8 mouse cellular contexts compared by ENCODE assay signal in genomic region chr11:19919460-19919784, GRCm38 (mm10). TPM values are rescaled to one million over a fixed set of nuclear protein-coding genes. Genes with fewer than 3 reads are reported as not detected.
DNase-seq lines count a peak whose midpoint lies in the region; ATAC-seq and TF ChIP-seq lines count a peak whose summit lies in the region.

No protein-coding gene starts in this region.

- H3ac ChIP-seq in myocyte (ENCODE audit: control insufficient read depth, insufficient read length): peak overlapping the region; percentile 9

- no peaks in the 10 kb centered on the region for H3K4me1 ChIP-seq in cortical plate, adult 2 months (ENCODE audit: control insufficient read depth, insufficient read depth, low read length)
- peaks cover 49% of the 10 kb centered on the region for H3K4me1 ChIP-seq in hindbrain, embryonic 10.5 days (replicated peaks)
- H3K4me1 ChIP-seq in limb, embryonic 14.5 days (ENCODE audit: control insufficient read depth, insufficient read depth, low read length): peaks cover 11% of the 10 kb centered on the region

- intact Hi-C loops in left cerebral cortex, postnatal 36 days (cut with DNase I): no loop called here

- no peaks in the 10 kb centered on the region for H3K9me3 ChIP-seq in hindbrain, embryonic 10.5 days
- H3K9me3 ChIP-seq in limb, embryonic 14.5 days (ENCODE audit: control insufficient read depth, low read length): no peaks in the 10 kb centered on the region

- H3K36me3 ChIP-seq in hindbrain, embryonic 10.5 days: no peaks in the 10 kb centered on the region
- H3K36me3 ChIP-seq in limb, embryonic 14.5 days (ENCODE audit: control insufficient read depth, insufficient read depth, low read length): no peaks in the 10 kb centered on the region
- H3K36me3 ChIP-seq in myocyte (ENCODE audit: control insufficient read depth, insufficient read depth): no peaks in the 10 kb centered on the region

- 2% methylated on average over 6 of the region's 6 CpGs for WGBS in hindbrain, embryonic 10.5 days
- 4% methylated on average over 6 of the region's 6 CpGs for WGBS in limb, embryonic 14.5 days

- no peak for TF ChIP-seq CTCF in cortical plate, adult 2 months (IDR thresholded peaks at IDR 0.05; ENCODE audit: extremely low read depth, insufficient read depth, low read length)

- peaks cover 20% of the 10 kb centered on the region for H3K27me3 ChIP-seq in hindbrain, embryonic 10.5 days (ENCODE audit: insufficient read depth, poor library complexity, severe bottlenecking)
- H3K27me3 ChIP-seq in limb, embryonic 14.5 days (ENCODE audit: control insufficient read depth, insufficient read depth, low read length): no peaks in the 10 kb centered on the region
- no peaks in the 10 kb centered on the region for H3K27me3 ChIP-seq in myocyte (ENCODE audit: control insufficient read depth, insufficient read depth, insufficient read length)

- no peak for TF ChIP-seq POLR2A in cortical plate, adult 2 months (IDR thresholded peaks at IDR 0.05; ENCODE audit: extremely low read depth, insufficient read depth, low read length)
- TF ChIP-seq POLR2A in limb, embryonic 14.5 days (IDR thresholded peaks at IDR 0.05; ENCODE audit: borderline replicate concordance, extremely low read depth, insufficient read depth, insufficient read length): no peak
- TF ChIP-seq POLR2A in myocyte (IDR thresholded peaks at IDR 0.05; ENCODE audit: insufficient read length, low read depth): no peak

- ATAC-seq in limb, embryonic 14.5 days (ENCODE audit: low FRiP score, low read depth): no peak

- peak overlapping the region; percentile 78 for H3K9ac ChIP-seq in limb, embryonic 14.5 days (ENCODE audit: low read depth, low read length, severe bottlenecking)

- peak overlapping the region; percentile 27; the same call in 1 of the 2 replicates for H3K27ac ChIP-seq in cortical plate, adult 2 months (ENCODE audit: insufficient read depth, low read length)
- peak overlapping the region; percentile 89 for H3K27ac ChIP-seq in hindbrain, embryonic 10.5 days
- peak overlapping the region; percentile 93 for H3K27ac ChIP-seq in limb, embryonic 14.5 days (replicated peaks; ENCODE audit: low read depth, low read length)

- peak overlapping the region; percentile 78 for H3K4me2 ChIP-seq in limb, embryonic 14.5 days (replicated peaks; ENCODE audit: low read depth, low read length, severe bottlenecking)
- H3K4me2 ChIP-seq in myocyte (ENCODE audit: low read depth): peak overlapping the region; percentile 99

- peak overlapping the region; percentile 52 for H3K4me3 ChIP-seq in cortical plate, adult 2 months (ENCODE audit: insufficient read depth, low read length)
- H3K4me3 ChIP-seq in hindbrain, embryonic 10.5 days: peak overlapping the region; percentile 70
- H3K4me3 ChIP-seq in limb, embryonic 14.5 days (replicated peaks; ENCODE audit: low read length): peak overlapping the region; percentile 70
- peak overlapping the region; percentile 54 for H3K4me3 ChIP-seq in myocyte

- DNase-seq in ovary, postnatal 14 days (ENCODE audit: low spot score): peak; percentile 33
- no peak for DNase-seq in ovary, postnatal 36 days (ENCODE audit: low spot score)
- no peak for DNase-seq in hindbrain, embryonic 10.5 days (ENCODE audit: low spot score)
- peak; percentile 47 for DNase-seq in limb, embryonic 14.5 days (ENCODE audit: low spot score)
- DNase-seq in left cerebral cortex, postnatal 36 days (ENCODE audit: low spot score in 2 of 2): no peak
- DNase-seq in cerebellum, adult 8-10 months: no peak

- H3K79me2 ChIP-seq in myocyte (ENCODE audit: control insufficient read depth, insufficient read depth): no peaks in the 10 kb centered on the region

TF ChIP-seq in myocyte, 11 proteins besides CTCF, POLR2A, EP300 and RAD21:
- TF ChIP-seq CEBPB (IDR thresholded peaks at IDR 0.05; ENCODE audit: insufficient read depth, poor library complexity, severe bottlenecking): no peak
- no peak for TF ChIP-seq MYOD1 (IDR thresholded peaks at IDR 0.05; ENCODE audit: control insufficient read depth in 1 of 3, insufficient read length in 2 of 3, low read depth in 2 of 3)
- TF ChIP-seq MYOG (IDR thresholded peaks at IDR 0.05; ENCODE audit: control insufficient read depth in 1 of 3, insufficient read depth in 1 of 3, insufficient read length in 2 of 3, low read depth in 2 of 3): no peak
- no peak for TF ChIP-seq POLR2AphosphoS2 (IDR thresholded peaks at IDR 0.05; ENCODE audit: insufficient read length, low read depth)
- no peak for TF ChIP-seq SRF (IDR thresholded peaks at IDR 0.05; ENCODE audit: control insufficient read depth, insufficient read length, low read depth)
- TF ChIP-seq MAX (IDR thresholded peaks at IDR 0.05; ENCODE audit: low read depth): no peak
- no peak for TF ChIP-seq REST (IDR thresholded peaks at IDR 0.05; ENCODE audit: insufficient read depth, insufficient read length)
- no peak for TF ChIP-seq E2F4 (IDR thresholded peaks at IDR 0.05; ENCODE audit: insufficient read depth)
- no peak for TF ChIP-seq TCF12 (IDR thresholded peaks at IDR 0.05; ENCODE audit: insufficient read depth, poor library complexity, severe bottlenecking)
- TF ChIP-seq USF1 (IDR thresholded peaks at IDR 0.05; ENCODE audit: low read depth): no peak
- TF ChIP-seq TCF3 (IDR thresholded peaks at IDR 0.05; ENCODE audit: insufficient read length, low read depth): no peak

RNA-seq across cellular contexts. Expression of gene Spred2, which starts 4.8 kb away (rescaled TPM):
- polyA plus RNA-seq in cortical plate, adult 2 months (2012; rRNA removed): 42.0 and 43.0 TPM in 2 replicates
- polyA plus RNA-seq in hindbrain, embryonic 10.5 days (2016; fragmentation: Nextera tagmentation; extraction: Ambion mirVana): 4.7 and 6.3 TPM in 2 replicates
- 25.4 and 28.4 TPM in 2 replicates for polyA plus RNA-seq in limb, embryonic 14.5 days (2012; rRNA removed)
- polyA plus RNA-seq in limb, embryonic 14.5 days (2014; fragmentation: Nextera tagmentation; extraction: Ambion mirVana): 8.5 TPM in 2 replicates
- 15.7 TPM for polyA plus RNA-seq in myocyte (2012; fragmentation: generic; extraction: Trizol)
- 100 to 1,000 TPM in 1 of 2 experiments, 10 to 100 TPM in 1; 85.1 to 102 TPM for total RNA-seq in left cerebral cortex, postnatal 36 days (2021)

Comparison
In these comparisons a context has a peak if more than half of its experiments do, and no peak if none do; other contexts are left out.
1. DNase-seq: peak in ovary, postnatal 14 days (single experiment) and limb, embryonic 14.5 days (single experiment); none in ovary, postnatal 36 days (single experiment), hindbrain, embryonic 10.5 days (single experiment), left cerebral cortex, postnatal 36 days (0 of 2) and cerebellum, adult 8-10 months (single experiment).
2. H3K27ac ChIP-seq: peak in every context shown above with its lines; median percentile 93 in limb, embryonic 14.5 days; 89 in hindbrain, embryonic 10.5 days; 27 in cortical plate, adult 2 months.
3. Peak in every context shown above with its lines, with median percentiles within 50 percentile points of each other: H3K4me3 ChIP-seq.